Mouse (Mus musculus) erythroblast, embryonic 14.5 days (primary cell): ENCODE results near the gene Tubal3.

ENCODE experiments used
- GATA1 ChIP-seq: IDR thresholded peaks from 2 replicates; pipeline ENCODE4 v1.6.1; 2012; ENCODE audit warnings: low read length, inconsistent platforms, mixed read lengths
- TAL1 ChIP-seq: IDR thresholded peaks from 3 replicates; pipeline ENCODE4 v1.6.1; 2012; ENCODE audit warnings: low read length, inconsistent platforms, mixed read lengths

GRCm38 (mm10) chr13:3877679-3878220, 40.3 kb upstream of the Tubal3 start:
- TF ChIP-seq GATA1 (no peak), TAL1 (no peak)
